Mouse (Mus musculus): ENCODE data around the gene Rusc2.
A peak's percentile ranks its signal among the peaks of the same experiment; 100 is the strongest.

DNA sequence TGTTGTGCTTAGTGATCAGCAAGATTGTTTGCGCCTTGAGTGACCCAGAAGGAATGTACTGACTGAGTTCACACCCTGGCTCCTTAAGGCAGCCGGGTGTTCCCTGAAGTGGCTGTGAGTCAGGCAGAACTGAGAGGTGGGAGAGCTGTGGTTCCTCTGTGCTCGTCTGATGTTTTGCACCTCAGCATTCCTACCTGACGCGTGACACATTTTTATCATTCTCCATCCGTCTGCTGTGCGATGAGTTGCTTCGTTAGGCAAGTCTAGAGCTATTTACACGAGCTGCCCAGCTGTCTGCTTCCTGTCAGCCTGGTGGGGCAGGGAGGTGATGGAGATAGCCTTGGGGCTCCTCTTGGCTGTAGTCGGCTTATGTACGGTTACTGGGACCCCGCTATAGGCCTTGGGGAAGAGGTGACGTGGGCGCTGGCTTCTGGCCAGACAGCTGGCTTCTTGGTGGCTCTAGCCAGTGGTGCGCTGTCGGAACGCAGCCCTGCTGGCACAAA, 17.1 kb downstream of the Rusc2 start:
- no peak for TF ChIP-seq CHD2 (IDR thresholded peaks at IDR 0.05; ENCODE audit: low read depth, low read length)
- TF ChIP-seq MAFK (IDR thresholded peaks at IDR 0.05; ENCODE audit: insufficient read depth, low read depth, low read length) = 0 out of 2 replicates have a peak, but pooled peaks have one; percentile 22
